Mouse (Mus musculus) ES-Bruce4 (cell line): ENCODE data around the gene Calr4.
A peak's percentile ranks its signal among the peaks of the same experiment; 100 is the strongest.

ENCODE experiments used
- CTCF ChIP-seq: IDR thresholded peaks from one replicate; pipeline ENCODE4 v1.8.1; 2011; ENCODE audit warnings: low read depth, low read length
- EP300 ChIP-seq: IDR thresholded peaks from 2 replicates; pipeline ENCODE4 v1.6.1; 2011; ENCODE audit warnings: low read depth, low read length; ENCODE audit not compliant: insufficient read depth
- POLR2A ChIP-seq: IDR thresholded peaks from one replicate; pipeline ENCODE4 v1.8.1; 2011; ENCODE audit warnings: low read length; ENCODE audit not compliant: insufficient read depth

DNA sequence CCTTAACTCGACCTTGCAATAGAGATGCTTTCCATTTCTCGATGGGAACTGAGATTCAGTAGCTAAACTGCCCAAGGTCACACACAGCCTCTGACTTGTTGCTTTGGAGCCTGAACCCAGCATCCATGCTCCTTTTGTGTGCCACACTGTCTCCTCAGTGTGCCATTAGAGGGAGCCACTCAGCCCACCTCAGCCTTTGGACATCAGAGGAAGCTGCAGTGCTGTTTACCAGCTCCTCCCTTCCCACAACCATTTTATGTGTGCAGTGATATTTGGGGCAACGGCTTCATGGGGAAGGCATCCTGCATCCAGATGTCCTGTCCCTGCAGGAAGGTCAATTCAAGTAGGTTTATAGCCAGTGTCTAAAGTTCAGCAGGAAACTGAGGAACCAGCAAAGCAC, 17.3 kb downstream of the Calr4 start:
- TF ChIP-seq CTCF (peak; percentile 83), POLR2A (no peak), EP300 (no peak)
